23 mouse cellular contexts compared by ENCODE assay signal in the genomic region with DNA sequence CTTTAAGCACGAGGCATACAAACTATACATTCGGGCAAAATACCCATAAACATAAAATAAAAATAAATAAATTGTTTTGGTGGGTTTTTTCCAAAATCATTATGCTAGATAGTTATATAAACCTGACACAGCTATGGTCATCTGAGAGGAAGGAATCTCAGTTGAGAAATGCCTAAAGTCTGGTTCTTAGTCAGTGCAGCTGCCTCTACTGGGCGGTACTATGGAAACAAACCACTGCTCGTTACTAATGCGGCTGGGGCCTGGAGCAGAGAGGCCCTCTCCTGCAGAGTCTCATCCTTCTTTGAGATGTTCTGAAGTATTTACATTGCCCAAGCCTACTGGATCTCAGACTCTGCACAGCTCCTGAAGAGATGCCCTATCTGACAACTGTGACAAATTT.
DNase-seq lines count a peak whose midpoint lies in the region; ATAC-seq and TF ChIP-seq lines count a peak whose summit lies in the region.
"Had no signal": no experiment of that assay in that cellular context is flagged by ENCODE, and none has a peak within 500 bp of the region (broad histone marks: within the 10 kb centered on the region; RNA-seq: fewer than 3 reads in every experiment).

No protein-coding gene starts in this region.

- peaks cover 17 to 46% of the 10 kb centered on the region in 2 experiments for H3K4me1 ChIP-seq in CH12.LX (ENCODE audit: control insufficient read depth in 1 of 2, insufficient read depth in 2 of 2)

- H3K36me3 ChIP-seq in CH12.LX (replicated peaks in 1 of 2; ENCODE audit: control insufficient read depth in 1 of 2, insufficient read depth in 1 of 2, low read length in 1 of 2), result no peaks in the 10 kb centered on the region
- H3K36me3 ChIP-seq: G1E had no signal

- dilution Hi-C loops in CH12.LX (cut with MboI; ENCODE audit: extremely low pct_ligation_motif_present, extremely low pct_unique_long_range_greater_than_20kb, low sequenced_read_pairs), result no loop called here

- TF ChIP-seq EP300 in CH12.LX (IDR thresholded peaks at IDR 0.05; ENCODE audit: low read length), result peak; percentile 89

- H3K27me3 ChIP-seq in CH12.LX (replicated peaks), result no peaks in the 10 kb centered on the region

- no peak overlapping the region for H3K4me3 ChIP-seq in layer of hippocampus, adult 2 months
- no peak overlapping the region for H3K4me3 ChIP-seq in left cerebral cortex, adult 2 months
- no peak overlapping the region for H3K4me3 ChIP-seq in CH12.LX (replicated peaks in 1 of 3; ENCODE audit: low read depth in 2 of 3, low read length in 2 of 3, poor library complexity in 1 of 3)

- TF ChIP-seq RAD21 in CH12.LX (IDR thresholded peaks at IDR 0.05; ENCODE audit: low read depth, low read length), result no peak; the same call in 1 of the 2 replicates

- no peak for DNase-seq in frontal cortex, adult 2 months (ENCODE audit: extremely low spot score in 1 of 2, low spot score in 1 of 2)
- no peak for DNase-seq in layer of hippocampus, adult 2 months (ENCODE audit: low spot score in 2 of 2)
- DNase-seq in layer of hippocampus, adult 9-10 months (ENCODE audit: low spot score), result no peak
- no peak for DNase-seq in left cerebral cortex, adult 2 months (ENCODE audit: extremely low spot score in 1 of 2, low spot score in 2 of 2)
- DNase-seq in left cerebral cortex, adult 18-20 months (ENCODE audit: low spot score in 2 of 2), result no peak
- peak; percentile 82 for DNase-seq in CH12.LX (ENCODE audit: extremely low read depth)
- DNase-seq in c-Kit-positive CD71-positive TER-119-positive erythroid progenitor cells, embryonic 14.5 days (ENCODE audit: low spot score), result no peak
- DNase-seq: adrenal gland, adult 2 months; adrenal gland, adult 8-10 months; adrenal gland, postnatal 10 days; adrenal gland, postnatal 14 days; adrenal gland, postnatal 25 days; adrenal gland, postnatal 36 days; B cell, adult 2 months; cerebellum, adult 11 months; cerebellum, adult 11-12 months; cerebellum, adult 18-20 months; cerebellum, adult 2 months had no signal

- H3K4me2 ChIP-seq in CH12.LX (ENCODE audit: insufficient read depth, low read depth, poor library complexity, severe bottlenecking), result peak overlapping the region; percentile 11

- in situ Hi-C loops in CH12.LX (cut with MboI; ENCODE audit: low pct_ligation_motif_present, low pct_unique_long_range_greater_than_20kb, low sequenced_read_pairs), result loop anchor here (10.0 kb wide), 1 partner anchor 167 kb away; no protein-coding TSS in a partner anchor

- TF ChIP-seq POLR2A in CH12.LX (IDR thresholded peaks at IDR 0.05; ENCODE audit: low read depth, low read length), result peak; percentile 35; the same call in 1 of the 2 replicates

- H3K27ac ChIP-seq in layer of hippocampus, adult 2 months, result peak overlapping the region; percentile 56; the same call in 1 of the 2 replicates
- H3K27ac ChIP-seq in left cerebral cortex, adult 2 months, result peak overlapping the region; percentile 72
- H3K27ac ChIP-seq in CH12.LX (ENCODE audit: insufficient read depth, low read depth), result peak overlapping the region; percentile 92

- ATAC-seq in frontal cortex, adult (ENCODE audit: low TSS enrichment), result 0 out of 2 replicates have a peak, but pooled peaks have one; percentile 3
- ATAC-seq: activated CD4-positive, CD25-positive, alpha-beta regulatory T cell, adult 4 months; CD4-positive, CD25-positive, alpha-beta regulatory T cell, adult 4 months; Patski had no signal

- H3K9ac ChIP-seq in CH12.LX (ENCODE audit: insufficient read depth, low read depth), result no peak overlapping the region; the same call in 1 of the 2 replicates

- no peaks in the 10 kb centered on the region for H3K79me2 ChIP-seq in CH12.LX (replicated peaks; ENCODE audit: control insufficient read depth, extremely low read depth, insufficient read depth, poor library complexity, severe bottlenecking)

- intact Hi-C loops in left cerebral cortex, adult 2 months (cut with DNase I), result no loop called here

- peaks cover 12% of the 10 kb centered on the region for H3K9me3 ChIP-seq in CH12.LX (replicated peaks; ENCODE audit: low read length)
- H3K9me3 ChIP-seq: G1E had no signal

- no peak for TF ChIP-seq CTCF in layer of hippocampus, adult 2 months (conservative IDR thresholded peaks at IDR 0.05)
- TF ChIP-seq CTCF in left cerebral cortex, adult 2 months (IDR thresholded peaks at IDR 0.05), result no peak
- TF ChIP-seq CTCF in CH12.LX (conservative IDR thresholded peaks at IDR 0.05 in 1 of 2, IDR thresholded peaks at IDR 0.05 in 1 of 2; ENCODE audit: low read depth in 2 of 2, low read length in 2 of 2), result no peak

TF ChIP-seq in CH12.LX, 34 proteins besides CTCF, POLR2A, EP300 and RAD21:
- TF ChIP-seq NRF1 (IDR thresholded peaks at IDR 0.05; ENCODE audit: low read depth, low read length) (no peak), MAZ (IDR thresholded peaks at IDR 0.05; ENCODE audit: low read depth, low read length) (0 out of 2 replicates have a peak, but pooled peaks have one; percentile 36), JUN (IDR thresholded peaks at IDR 0.05; ENCODE audit: insufficient read depth, low read depth, low read length) (peak; percentile 63; the same call in 1 of the 2 replicates), JUND (conservative IDR thresholded peaks at IDR 0.05; ENCODE audit: low read depth, low read length) (peak; percentile 77), USF2 (conservative IDR thresholded peaks at IDR 0.05; ENCODE audit: low read depth, low read length) (no peak), RCOR1 (conservative IDR thresholded peaks at IDR 0.05; ENCODE audit: low read depth, low read length) (0 out of 2 replicates have a peak, but pooled peaks have one; percentile 58), ETS1 (conservative IDR thresholded peaks at IDR 0.05; ENCODE audit: low read depth, low read length) (peak; percentile 74), IRF4 (IDR thresholded peaks at IDR 0.05; ENCODE audit: low read depth, low read length) (peak; percentile 97), BHLHE40 (IDR thresholded peaks at IDR 0.05; ENCODE audit: low read depth, low read length) (peak; percentile 79), TBP (conservative IDR thresholded peaks at IDR 0.05; ENCODE audit: low read depth, low read length) (no peak), MEF2A (IDR thresholded peaks at IDR 0.05; ENCODE audit: borderline replicate concordance, low read depth, low read length) (peak; percentile 72; the same call in 1 of the 2 replicates), MYC (IDR thresholded peaks at IDR 0.05; ENCODE audit: low read depth, low read length) (no peak), POLR2AphosphoS2 (IDR thresholded peaks at IDR 0.05; ENCODE audit: low read depth, low read length) (no peak), CHD2 (IDR thresholded peaks at IDR 0.05; ENCODE audit: low read length) (peak; percentile 67), TCF12 (IDR thresholded peaks at IDR 0.05; ENCODE audit: low read depth, low read length) (peak; percentile 82)
